Mouse (Mus musculus): ENCODE results near the gene Pole. TPM values are rescaled to one million over a fixed set of nuclear protein-coding genes. Genes with fewer than 3 reads are reported as not detected.

Gene Pole
- polyA plus RNA-seq, 1 experiment = 5.7 TPM

DNA sequence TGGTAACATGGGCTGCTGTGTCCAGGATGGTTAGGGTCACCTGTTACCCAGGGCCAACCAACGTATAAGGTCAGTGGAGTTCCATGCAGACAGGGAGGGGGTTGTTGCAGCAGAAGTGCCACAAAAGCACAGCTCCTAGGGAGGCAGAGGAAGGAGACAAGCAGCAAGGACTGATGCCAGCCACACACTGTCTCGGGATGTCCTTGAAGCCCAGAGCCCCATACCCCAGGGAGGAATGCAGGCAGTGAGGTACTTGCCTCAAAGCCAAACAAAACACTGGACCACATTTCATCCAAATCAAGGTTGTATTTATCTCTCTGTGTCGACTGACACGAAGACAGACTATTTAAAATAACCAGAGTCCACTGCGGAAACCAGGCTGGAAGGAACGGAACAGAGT is 75.4 kb downstream of the Pole start:
- 94% methylated on average over 6 of the region's 6 CpGs for WGBS
- TF ChIP-seq POLR2A (IDR thresholded peaks at IDR 0.05; ENCODE audit: low read depth, low read length) = no peak
- no peak for TF ChIP-seq CTCF (IDR thresholded peaks at IDR 0.05; ENCODE audit: extremely low read depth, insufficient read length, insufficient replicate concordance, low read depth, low read length)
- Histone ChIP-seq H3K27me3 (ENCODE audit: control insufficient read depth, insufficient read depth, low read length) (no peaks in the 10 kb centered on the region), H3K4me1 (ENCODE audit: control insufficient read depth, insufficient read depth, insufficient read length, low read length) (peaks cover 7% of the 10 kb centered on the region), H3K4me3 (ENCODE audit: low read depth, low read length) (no peak overlapping the region), H3K36me3 (ENCODE audit: control insufficient read depth, insufficient read depth, low read length) (0 out of 2 replicates have a peak, but pooled peaks cover 1% of the 10 kb centered on the region), H3K27ac (ENCODE audit: insufficient read depth, low read depth, low read length) (no peak overlapping the region)

DNA sequence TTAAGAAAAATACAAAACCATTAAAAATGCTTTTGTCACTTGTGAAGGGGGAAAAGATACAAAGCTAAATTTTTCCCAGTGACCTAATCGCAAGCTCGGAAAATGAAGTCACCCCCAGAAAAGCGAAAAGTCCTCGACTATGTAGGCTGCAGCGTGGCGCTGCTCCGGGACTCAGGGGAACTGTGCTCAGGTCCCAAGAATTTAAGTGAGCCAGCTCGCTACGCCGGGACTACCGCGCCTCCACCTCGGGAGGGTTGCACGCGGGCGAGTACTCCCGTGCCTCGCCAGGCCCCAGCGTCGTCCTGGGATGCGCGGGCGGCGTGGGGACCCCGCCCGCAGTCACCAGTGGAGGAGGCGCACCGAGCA is 76.7 kb downstream of the Pole start:
- H3K4me1 ChIP-seq (ENCODE audit: control insufficient read depth, insufficient read depth, insufficient read length, low read length) = peaks cover 7% of the 10 kb centered on the region
- 3% methylated on average over 28 of the region's 28 CpGs for WGBS
- no peak overlapping the region for H3K27ac ChIP-seq (ENCODE audit: insufficient read depth, low read depth, low read length)
- H3K36me3 ChIP-seq (ENCODE audit: control insufficient read depth, insufficient read depth, low read length) = peaks cover 7% of the 10 kb centered on the region
- peak overlapping the region; percentile 64 for H3K4me3 ChIP-seq (ENCODE audit: low read depth, low read length)
- TF ChIP-seq CTCF (IDR thresholded peaks at IDR 0.05; ENCODE audit: extremely low read depth, insufficient read length, insufficient replicate concordance, low read depth, low read length) (no peak), POLR2A (IDR thresholded peaks at IDR 0.05; ENCODE audit: low read depth, low read length) (no peak)
- no peaks in the 10 kb centered on the region for H3K27me3 ChIP-seq (ENCODE audit: control insufficient read depth, insufficient read depth, low read length)

DNA sequence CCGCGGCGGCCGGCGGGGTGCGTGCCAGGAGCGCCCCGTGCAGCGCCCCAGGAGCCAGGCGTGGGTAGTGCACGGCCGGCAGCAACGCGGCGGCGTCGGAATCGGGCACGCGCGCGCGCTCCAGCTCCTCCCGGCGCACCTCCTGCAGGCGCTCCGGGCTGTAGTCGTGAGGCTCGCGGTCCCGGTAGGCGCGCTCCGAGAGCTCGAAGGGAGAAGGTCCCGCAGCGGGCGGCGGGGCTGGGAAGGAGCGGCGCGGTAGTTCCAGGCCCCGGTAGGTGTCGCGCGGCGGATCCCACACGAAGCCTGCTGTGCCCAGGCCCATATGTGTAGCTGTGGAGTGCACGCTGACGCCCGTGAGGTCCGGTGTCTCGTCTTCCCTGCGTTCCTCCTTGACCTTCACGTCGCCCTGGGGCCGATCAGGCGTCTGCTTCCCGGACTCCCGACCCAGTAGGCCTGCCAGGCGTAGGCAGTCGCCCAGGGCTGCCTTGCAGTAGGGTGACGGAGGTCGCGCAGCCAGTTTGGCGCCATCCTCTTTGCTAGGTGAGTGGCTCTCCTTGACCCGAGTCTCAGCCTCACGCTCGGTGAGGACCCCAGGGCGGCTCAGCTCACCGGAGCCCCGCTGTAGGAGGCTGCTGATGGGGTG is 77.2 kb downstream of the Pole start:
- Histone ChIP-seq H3K4me3 (ENCODE audit: low read depth, low read length) (peak overlapping the region; percentile 64), H3K27ac (ENCODE audit: insufficient read depth, low read depth, low read length) (no peak overlapping the region), H3K27me3 (ENCODE audit: control insufficient read depth, insufficient read depth, low read length) (no peaks in the 10 kb centered on the region), H3K36me3 (ENCODE audit: control insufficient read depth, insufficient read depth, low read length) (peaks cover 10% of the 10 kb centered on the region), H3K4me1 (ENCODE audit: control insufficient read depth, insufficient read depth, insufficient read length, low read length) (peaks cover 7% of the 10 kb centered on the region)
- TF ChIP-seq CTCF (IDR thresholded peaks at IDR 0.05; ENCODE audit: extremely low read depth, insufficient read length, insufficient replicate concordance, low read depth, low read length) (peak; percentile 42; the same call in 1 of the 2 replicates), POLR2A (IDR thresholded peaks at IDR 0.05; ENCODE audit: low read depth, low read length) (no peak)
- 8% methylated on average over 72 of the region's 72 CpGs for WGBS

DNA sequence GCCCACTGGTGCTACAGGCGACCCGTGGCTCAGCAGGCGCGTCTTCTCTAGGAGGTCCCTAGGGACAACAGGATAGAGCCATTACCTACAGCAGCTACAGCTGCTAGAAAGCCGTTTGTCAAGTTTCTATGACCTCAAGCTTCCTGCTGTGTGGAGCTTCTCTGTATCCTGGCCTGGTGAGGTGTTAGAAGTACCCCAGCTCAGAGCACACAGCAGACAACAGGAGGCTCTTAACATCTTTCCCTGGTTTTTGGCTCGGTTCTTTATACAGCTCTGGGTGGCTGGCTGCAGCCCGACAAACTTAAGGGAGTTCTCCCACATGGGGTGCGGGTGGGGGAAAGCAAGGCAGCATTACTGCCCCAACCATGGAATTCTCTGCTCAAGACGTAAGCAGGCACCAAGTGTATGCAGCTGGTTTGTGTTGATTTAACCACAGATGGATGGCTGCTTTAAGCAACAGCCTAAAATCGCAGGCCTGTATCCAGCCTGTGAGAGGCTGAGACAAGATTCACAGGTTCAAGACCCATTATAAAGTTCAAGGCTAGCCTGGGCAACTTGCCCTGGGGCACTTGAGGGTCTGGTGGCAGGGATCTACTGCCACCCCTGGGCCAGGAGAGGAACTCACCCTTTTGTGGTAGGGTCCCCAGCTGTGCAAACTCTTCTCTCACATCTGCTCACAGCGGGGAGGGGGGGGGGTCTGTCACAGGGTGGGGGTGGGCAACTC is 77.9 kb downstream of the Pole start:
- H3K4me1 ChIP-seq (ENCODE audit: control insufficient read depth, insufficient read depth, insufficient read length, low read length) = peaks cover 7% of the 10 kb centered on the region
- peak overlapping the region; percentile 64 for H3K4me3 ChIP-seq (ENCODE audit: low read depth, low read length)
- TF ChIP-seq CTCF (IDR thresholded peaks at IDR 0.05; ENCODE audit: extremely low read depth, insufficient read length, insufficient replicate concordance, low read depth, low read length) (no peak), POLR2A (IDR thresholded peaks at IDR 0.05; ENCODE audit: low read depth, low read length) (no peak)
- peaks cover 11% of the 10 kb centered on the region for H3K36me3 ChIP-seq (ENCODE audit: control insufficient read depth, insufficient read depth, low read length)
- H3K27ac ChIP-seq (ENCODE audit: insufficient read depth, low read depth, low read length) = no peak overlapping the region
- no peaks in the 10 kb centered on the region for H3K27me3 ChIP-seq (ENCODE audit: control insufficient read depth, insufficient read depth, low read length)
- 74% methylated on average over 11 of the region's 11 CpGs for WGBS

DNA sequence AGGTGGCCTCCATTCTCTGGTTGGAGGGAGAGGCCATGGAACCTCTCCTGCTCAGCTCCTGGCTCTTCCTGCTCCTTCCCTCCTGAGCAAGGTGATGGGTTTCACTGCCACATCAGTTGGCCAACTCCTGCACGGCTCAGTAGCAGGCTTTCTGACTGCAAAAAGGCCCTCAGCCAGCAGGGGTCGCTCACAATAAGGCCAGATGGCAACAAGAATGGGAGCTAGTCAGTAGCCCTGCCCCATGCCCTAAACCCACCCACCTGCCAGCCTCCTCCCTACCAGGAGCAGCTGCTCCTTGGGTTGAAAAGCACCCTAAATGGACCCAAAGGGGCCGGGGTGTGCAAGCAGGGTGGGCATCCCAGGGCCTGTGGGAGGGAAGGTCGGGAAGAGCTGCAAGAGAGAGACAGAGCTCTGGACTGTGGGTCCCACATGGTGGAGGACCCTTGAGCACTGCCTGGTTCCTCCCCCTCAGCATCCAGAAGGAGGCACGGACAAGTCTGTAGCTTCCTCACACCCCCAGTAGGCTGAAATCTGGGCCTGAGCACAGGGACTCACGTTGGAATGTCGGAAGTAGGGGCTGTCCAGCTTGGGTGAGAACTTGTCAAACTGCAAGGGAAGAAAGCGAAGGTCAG is 90.8 kb downstream of the Pole start:
- no peak overlapping the region for H3K27ac ChIP-seq (ENCODE audit: insufficient read depth, low read depth, low read length)
- H3K4me3 ChIP-seq (ENCODE audit: low read depth, low read length) = no peak overlapping the region
- H3K36me3 ChIP-seq (ENCODE audit: control insufficient read depth, insufficient read depth, low read length) = peaks cover 32% of the 10 kb centered on the region
- no peaks in the 10 kb centered on the region for H3K27me3 ChIP-seq (ENCODE audit: control insufficient read depth, insufficient read depth, low read length)
- 65% methylated on average over 8 of the region's 8 CpGs for WGBS
- TF ChIP-seq POLR2A (IDR thresholded peaks at IDR 0.05; ENCODE audit: low read depth, low read length) (no peak), CTCF (IDR thresholded peaks at IDR 0.05; ENCODE audit: extremely low read depth, insufficient read length, insufficient replicate concordance, low read depth, low read length) (peak; percentile 56; the same call in 1 of the 2 replicates)
- no peaks in the 10 kb centered on the region for H3K4me1 ChIP-seq (ENCODE audit: control insufficient read depth, insufficient read depth, insufficient read length, low read length)

DNA sequence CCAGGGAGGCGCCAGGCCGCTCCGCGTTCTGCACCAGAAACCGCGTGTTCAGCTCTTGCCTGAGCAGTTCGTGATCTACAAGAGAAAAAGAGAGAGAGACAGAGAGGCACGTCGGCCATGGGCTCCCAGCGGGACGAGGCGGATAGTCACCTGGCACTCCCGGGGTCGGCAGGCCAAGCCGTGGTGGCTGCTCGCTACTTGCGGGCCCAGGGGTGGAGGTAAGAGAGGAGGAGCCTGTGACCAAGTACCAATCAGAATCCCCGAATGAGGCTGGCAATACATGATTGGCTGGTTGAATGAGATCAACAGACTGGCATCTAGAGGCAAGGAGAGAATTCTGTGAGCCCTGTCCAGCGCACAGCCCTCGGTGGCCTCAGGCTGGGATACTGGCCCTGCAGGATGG is 92.1 kb downstream of the Pole start:
- Histone ChIP-seq H3K36me3 (ENCODE audit: control insufficient read depth, insufficient read depth, low read length) (peaks cover 32% of the 10 kb centered on the region), H3K4me3 (ENCODE audit: low read depth, low read length) (no peak overlapping the region)
- TF ChIP-seq CTCF (IDR thresholded peaks at IDR 0.05; ENCODE audit: extremely low read depth, insufficient read length, insufficient replicate concordance, low read depth, low read length) (no peak), POLR2A (IDR thresholded peaks at IDR 0.05; ENCODE audit: low read depth, low read length) (no peak)

DNA sequence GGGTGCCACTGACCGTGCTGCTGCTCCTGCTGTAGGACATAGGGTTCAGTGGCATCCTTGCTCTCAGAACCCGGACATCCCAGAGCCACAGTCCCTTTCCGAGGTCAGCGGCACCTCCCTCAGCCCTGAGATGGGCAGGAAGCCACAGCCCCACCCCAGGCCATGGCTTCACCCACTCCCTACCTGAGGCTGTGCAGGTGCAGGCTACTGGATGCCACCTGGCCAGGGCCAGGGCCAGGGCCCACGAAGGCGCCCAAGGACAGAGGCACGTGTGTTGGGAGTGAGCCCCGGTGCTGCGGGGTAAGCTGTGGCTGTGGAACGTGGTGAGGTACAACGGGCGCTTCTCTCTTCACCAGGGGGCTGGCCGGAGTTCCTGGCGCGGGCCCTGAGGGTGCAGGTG is 93.0 kb downstream of the Pole start:
- H3K27me3 ChIP-seq (ENCODE audit: control insufficient read depth, insufficient read depth, low read length) = no peaks in the 10 kb centered on the region
- TF ChIP-seq POLR2A (IDR thresholded peaks at IDR 0.05; ENCODE audit: low read depth, low read length) (no peak), CTCF (IDR thresholded peaks at IDR 0.05; ENCODE audit: extremely low read depth, insufficient read length, insufficient replicate concordance, low read depth, low read length) (no peak)
- H3K27ac ChIP-seq (ENCODE audit: insufficient read depth, low read depth, low read length) = no peak overlapping the region
- H3K4me1 ChIP-seq (ENCODE audit: control insufficient read depth, insufficient read depth, insufficient read length, low read length) = no peaks in the 10 kb centered on the region
- H3K4me3 ChIP-seq (ENCODE audit: low read depth, low read length) = no peak overlapping the region
- H3K36me3 ChIP-seq (ENCODE audit: control insufficient read depth, insufficient read depth, low read length) = peaks cover 32% of the 10 kb centered on the region
- 87% methylated on average over 15 of the region's 15 CpGs for WGBS

More for the DNA sequence above, 92.1 kb downstream of the Pole start:
- 81% methylated on average over 20 of the region's 20 CpGs for WGBS
- Histone ChIP-seq H3K27me3 (ENCODE audit: control insufficient read depth, insufficient read depth, low read length) (no peaks in the 10 kb centered on the region), H3K27ac (ENCODE audit: insufficient read depth, low read depth, low read length) (no peak overlapping the region), H3K4me1 (ENCODE audit: control insufficient read depth, insufficient read depth, insufficient read length, low read length) (no peaks in the 10 kb centered on the region)
